Mouse (Mus musculus): Measurements from ENCODE around the gene Arhgef25.
"Not testable (repeated sequence)": the region's sequence is repeated elsewhere in the genome, so short reads cannot be mapped to it uniquely, and the experiment has no call there.

DNA sequence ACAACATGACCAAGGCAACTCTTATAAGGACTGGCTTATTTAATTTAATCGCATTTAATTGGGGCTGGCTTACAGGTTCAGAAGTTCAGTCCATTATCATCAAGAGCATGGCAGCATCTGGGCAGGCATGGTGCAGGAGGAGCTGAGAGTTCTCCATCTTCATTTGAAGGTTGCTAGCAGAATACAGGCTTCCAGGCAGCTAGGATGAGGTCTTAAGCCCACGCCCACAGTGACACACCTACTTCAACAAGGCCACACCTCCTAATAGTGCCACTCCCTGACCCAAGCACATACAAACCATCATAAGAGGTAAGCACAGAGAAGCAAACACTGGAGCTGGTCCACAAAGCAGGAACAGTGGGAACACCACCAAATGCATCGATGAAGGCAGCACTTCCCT is 38.6 kb downstream of the Arhgef25 start:
- not testable (repeated sequence) for TF ChIP-seq CTCF, EP300 (IDR thresholded peaks at IDR 0.05; ENCODE audit: low read depth)
